Mouse (Mus musculus) spleen, adult 2 months (tissue): ENCODE data around the gene Chil1. TPM values are rescaled to one million over a fixed set of nuclear protein-coding genes. Genes with fewer than 3 reads are reported as not detected.

Source experiments
- DNase-seq, 2 experiments: peaks; one replicate each; pipeline versions ENCODE4 v3.0.0 to v3.0.0-alpha.2; 2012 to 2021; ENCODE audit warnings: low spot score in 2 of 2, low read depth in 1 of 2
- H3K27ac ChIP-seq: fragments of 200-500 bp; 2 replicates; pipeline ENCODE4 v1.5.1; 2012; ENCODE audit warnings: low read length, inconsistent platforms; ENCODE audit not compliant: insufficient read depth
- H3K27me3 ChIP-seq: fragments of 200-500 bp; 2 replicates; pipeline ENCODE4 v1.6.1; 2012; ENCODE audit warnings: mild to moderate bottlenecking, moderate library complexity, low read length, inconsistent platforms; ENCODE audit not compliant: control insufficient read depth, insufficient read depth
- H3K36me3 ChIP-seq: fragments of 200-500 bp; 2 replicates; pipeline ENCODE4 v1.6.1; 2012; ENCODE audit warnings: mild to moderate bottlenecking, low read length, inconsistent platforms; ENCODE audit not compliant: control insufficient read depth, insufficient read depth
- H3K4me1 ChIP-seq: fragments of 200-500 bp; 2 replicates; pipeline ENCODE4 v1.6.1; 2011; ENCODE audit warnings: inconsistent platforms; ENCODE audit not compliant: control insufficient read depth, insufficient read depth, insufficient read length
- H3K4me3 ChIP-seq: fragments of 200-500 bp; 2 replicates; pipeline ENCODE4 v1.5.1; 2011; ENCODE audit warnings: mild to moderate bottlenecking, inconsistent platforms; ENCODE audit not compliant: insufficient read depth, insufficient read length; ENCODE audit errors: extremely low read depth
- CTCF ChIP-seq: fragments of 200-500 bp; IDR thresholded peaks from 2 replicates; pipeline ENCODE4 v1.5.1; 2011; ENCODE audit warnings: mild to moderate bottlenecking, inconsistent platforms; ENCODE audit not compliant: insufficient read depth, insufficient read length, insufficient replicate concordance; ENCODE audit errors: extremely low read depth
- POLR2A ChIP-seq: fragments of 200-500 bp; IDR thresholded peaks from 2 replicates; pipeline ENCODE4 v1.6.1; 2011; ENCODE audit warnings: low read depth, low read length, inconsistent platforms
- WGBS: fragments of 180-500 bp; shearing (Covaris S2); methylation state at CpG from one replicate; pipeline ENCODE4 v1.1.7; 2018; 5-methylcytosine and 5-hydroxymethylcytosine counted together
- polyA plus RNA-seq: library from polyadenylated mRNA; depleted of rRNA; stranded (reverse); fragments of >200 nt; gene quantifications from 2 replicates; pipeline ENCODE4 v1.2.3, GENCODE M21; 2012

Gene Chil1
- polyA plus RNA-seq, 1 experiment = 3.3 TPM

GRCm38 (mm10) chr1:134161399-134161798 is 20.6 kb upstream of the Chil1 start:
- no peak overlapping the region for H3K27ac ChIP-seq
- H3K27me3 ChIP-seq = no peaks in the 10 kb centered on the region
- H3K4me1 ChIP-seq = no peaks in the 10 kb centered on the region
- no peaks in the 10 kb centered on the region for H3K36me3 ChIP-seq
- WGBS = 88% methylated on average over 6 of the region's 6 CpGs
- H3K4me3 ChIP-seq = no peak overlapping the region
- TF ChIP-seq CTCF (no peak), POLR2A (no peak)
- DNase-seq = no peak

- TF ChIP-seq CTCF = no peak
- TF ChIP-seq POLR2A = no peak
- no peaks in the 10 kb centered on the region for H3K4me1 ChIP-seq
- H3K4me3 ChIP-seq = no peak overlapping the region
- DNase-seq = no peak
- no peaks in the 10 kb centered on the region for H3K36me3 ChIP-seq
- WGBS = 79% methylated on average over 6 of the region's 6 CpGs
- no peaks in the 10 kb centered on the region for H3K27me3 ChIP-seq
- no peak overlapping the region for H3K27ac ChIP-seq
Observed at GRCm38 (mm10) chr1:134162510-134163225, 19.3 kb upstream of the Chil1 start.

- TF ChIP-seq CTCF (no peak), POLR2A (no peak)
- H3K4me1 ChIP-seq = no peaks in the 10 kb centered on the region
- no peak for DNase-seq
- 92% methylated on average over 7 of the region's 7 CpGs for WGBS
- H3K27me3 ChIP-seq = no peaks in the 10 kb centered on the region
- H3K4me3 ChIP-seq = no peak overlapping the region
- H3K27ac ChIP-seq = no peak overlapping the region
- H3K36me3 ChIP-seq = no peaks in the 10 kb centered on the region
Observed at GRCm38 (mm10) chr1:134163476-134163875, 18.5 kb upstream of the Chil1 start.

GRCm38 (mm10) chr1:134164454-134164853 is 17.5 kb upstream of the Chil1 start:
- no peak overlapping the region for H3K4me3 ChIP-seq
- H3K27ac ChIP-seq = 0 out of 2 replicates have a peak overlapping the region, but pooled peaks have one; percentile 9
- DNase-seq = no peak
- H3K27me3 ChIP-seq = no peaks in the 10 kb centered on the region
- H3K36me3 ChIP-seq = no peaks in the 10 kb centered on the region
- 69% methylated on average over 4 of the region's 4 CpGs for WGBS
- no peaks in the 10 kb centered on the region for H3K4me1 ChIP-seq
- TF ChIP-seq CTCF (no peak), POLR2A (no peak)

GRCm38 (mm10) chr1:134166547-134166946 is 15.4 kb upstream of the Chil1 start:
- no peak for DNase-seq
- H3K27ac ChIP-seq = no peak overlapping the region
- TF ChIP-seq CTCF = no peak
- no peak for TF ChIP-seq POLR2A
- 92% methylated on average over 3 of the region's 3 CpGs for WGBS
- H3K4me3 ChIP-seq = no peak overlapping the region
- H3K27me3 ChIP-seq = no peaks in the 10 kb centered on the region
- no peaks in the 10 kb centered on the region for H3K4me1 ChIP-seq
- H3K36me3 ChIP-seq = no peaks in the 10 kb centered on the region

GRCm38 (mm10) chr1:134167416-134168305 is 14.3 kb upstream of the Chil1 start:
- Histone ChIP-seq H3K4me1 (no peaks in the 10 kb centered on the region), H3K27me3 (no peaks in the 10 kb centered on the region), H3K36me3 (no peaks in the 10 kb centered on the region), H3K27ac (no peak overlapping the region), H3K4me3 (no peak overlapping the region)
- no peak for DNase-seq
- 62% methylated on average over 14 of the region's 14 CpGs for WGBS
- TF ChIP-seq POLR2A = no peak
- no peak for TF ChIP-seq CTCF
